Mouse (Mus musculus) neural tube, embryonic 13.5 days (tissue): ENCODE measurements at regions not wholly inside any gene's neighbourhood (a gene's known extent, or its start where the extent isn't known, plus 50 kb on each side); places are given as distances from the start of the nearest gene placed in this dataset. TPM values are rescaled to one million over a fixed set of nuclear protein-coding genes. Genes with fewer than 3 reads are reported as not detected.

Experiments used
- ATAC-seq: fragments of 200-750 bp; cut with Nextera tagmentation; 2 replicates; pipeline ENCODE4 v1.8.0; 2017; ENCODE audit warnings: low read depth, mild to moderate bottlenecking, moderate TSS enrichment, moderate library complexity
- H3K27ac ChIP-seq: fragments of 300-500 bp; sonication (generic); replicated peaks from 2 replicates; pipeline ENCODE4 v1.5.1; 2015; ENCODE audit warnings: moderate library complexity, mild to moderate bottlenecking, inconsistent platforms
- H3K27me3 ChIP-seq: fragments of 300-500 bp; sonication (generic); 2 replicates; pipeline ENCODE4 v1.6.1; 2015; ENCODE audit warnings: mild to moderate bottlenecking, inconsistent platforms
- H3K36me3 ChIP-seq: fragments of 300-500 bp; sonication (generic); 2 replicates; pipeline ENCODE4 v1.6.1; 2015; ENCODE audit warnings: mild to moderate bottlenecking, inconsistent platforms
- H3K4me1 ChIP-seq: fragments of 300-500 bp; sonication (generic); replicated peaks from 2 replicates; pipeline ENCODE4 v1.6.1; 2015; ENCODE audit warnings: inconsistent platforms
- H3K4me2 ChIP-seq: fragments of 300-500 bp; sonication (generic); 2 replicates; pipeline ENCODE4 v1.6.1; 2015; ENCODE audit warnings: inconsistent platforms, mild to moderate bottlenecking, moderate library complexity
- H3K4me3 ChIP-seq: fragments of 300-500 bp; sonication (generic); 2 replicates; pipeline ENCODE4 v1.5.1; 2015; ENCODE audit warnings: mild to moderate bottlenecking, inconsistent platforms
- H3K9ac ChIP-seq: fragments of 300-500 bp; sonication (generic); 2 replicates; pipeline ENCODE4 v1.6.1; 2015; ENCODE audit warnings: moderate library complexity, mild to moderate bottlenecking, inconsistent platforms
- H3K9me3 ChIP-seq: fragments of 300-500 bp; sonication (generic); 2 replicates; pipeline ENCODE4 v1.6.1; 2016; ENCODE audit warnings: inconsistent platforms
- WGBS: fragments of 180-500 bp; shearing (Covaris S2); methylation state at CpG from one replicate; pipeline ENCODE4 v1.1.7; 2015; 5-methylcytosine and 5-hydroxymethylcytosine counted together
- microRNA-seq: library from miRNA; unstranded; fragments of <30 nt; microRNA quantifications from one replicate; pipeline ENCODE4, GENCODE M21; 2016

GRCm38 (mm10) chr7:35878164-35878563, 75.4 kb upstream of the Zfp507 start:
- no peaks in the 10 kb centered on the region for H3K9me3 ChIP-seq
- no peaks in the 10 kb centered on the region; the same call in 1 of the 2 replicates for H3K4me1 ChIP-seq
- no peak for ATAC-seq
- H3K4me3 ChIP-seq = no peak overlapping the region
- H3K9ac ChIP-seq = no peak overlapping the region
- no peak overlapping the region for H3K27ac ChIP-seq
- WGBS = 77% methylated on average over 7 of the region's 7 CpGs
- H3K4me2 ChIP-seq = no peak overlapping the region
- H3K27me3 ChIP-seq = no peaks in the 10 kb centered on the region
- H3K36me3 ChIP-seq = no peaks in the 10 kb centered on the region

- Histone ChIP-seq H3K27me3 (no peaks in the 10 kb centered on the region), H3K4me1 (no peaks in the 10 kb centered on the region), H3K36me3 (no peaks in the 10 kb centered on the region), H3K9me3 (no peaks in the 10 kb centered on the region), H3K4me2 (no peak overlapping the region), H3K27ac (no peak overlapping the region), H3K9ac (no peak overlapping the region), H3K4me3 (no peak overlapping the region)
- ATAC-seq = no peak
- WGBS = 80% methylated on average over 10 of the region's 10 CpGs
Observed at GRCm38 (mm10) chr7:35861049-35861448, 58.2 kb upstream of the Zfp507 start.

- 24% methylated on average over 3 of the region's 3 CpGs for WGBS
- ATAC-seq = no peak
- Histone ChIP-seq H3K4me1 (no peaks in the 10 kb centered on the region), H3K27me3 (no peaks in the 10 kb centered on the region), H3K9ac (no peak overlapping the region), H3K9me3 (no peaks in the 10 kb centered on the region), H3K4me3 (no peak overlapping the region), H3K4me2 (no peak overlapping the region), H3K27ac (no peak overlapping the region), H3K36me3 (no peaks in the 10 kb centered on the region)
Observed at GRCm38 (mm10) chr7:35859601-35860000, 56.8 kb upstream of the Zfp507 start.

GRCm38 (mm10) chr7:35857693-35858092, 54.9 kb upstream of the Zfp507 start:
- H3K27me3 ChIP-seq = no peaks in the 10 kb centered on the region
- no peak for ATAC-seq
- H3K36me3 ChIP-seq = no peaks in the 10 kb centered on the region
- 86% methylated on average over 10 of the region's 10 CpGs for WGBS
- H3K27ac ChIP-seq = no peak overlapping the region
- no peaks in the 10 kb centered on the region for H3K4me1 ChIP-seq
- no peak overlapping the region for H3K4me2 ChIP-seq
- H3K9ac ChIP-seq = no peak overlapping the region
- no peak overlapping the region for H3K4me3 ChIP-seq
- no peaks in the 10 kb centered on the region for H3K9me3 ChIP-seq

Small RNA genes lying in the stretch of these regions (microRNA-seq; reads per million reads assigned to microRNA genes)
- gene Gm23292 = not detected
